Mouse (Mus musculus) embryonic stem cell, embryonic (primary cell): ENCODE data around the gene Gzme.

Source experiments
- CTCF ChIA-PET, 4 experiments: fragments of 300-600 bp in 2 of 4; fragments of 350-600 bp in 2 of 4; sonication (Branson Sonifier 250); formaldehyde crosslinking; loops; one replicate each; lab custom pipeline; 2022; ENCODE audit warnings: inconsistent platforms in 2 of 4; lab: Charles Lee
- POLR2A ChIA-PET, 4 experiments: fragments of 300-600 bp in 2 of 4; fragments of 350-600 bp in 2 of 4; sonication (Branson Sonifier 250); formaldehyde crosslinking; loops; one replicate each; lab custom pipeline; 2022; ENCODE audit warnings: antibody characterized with exemption in 4 of 4, inconsistent platforms in 1 of 4; lab: Charles Lee

Gzme gene

GRCm38 (mm10) chr14:56082016-56082415 is 38.4 kb downstream of the Gzme start:
- ChIA-PET CTCF (no interaction called here), POLR2A (interaction anchor here in 1 of 4 experiments (0.6 to 0.8 kb wide), 2 partner anchors 26 to 261 kb away, joined by 4 read pairs; no protein-coding TSS in a partner anchor)
